Mouse (Mus musculus): ENCODE data around the gene Trabd2b.

The Trabd2b gene

GRCm38 (mm10) chr4:114406355-114407101 is at the start of gene Trabd2b:
Gene Trabd2b, plus strand, starts transcription at chr4:114406724.
- DNase-seq (ENCODE audit: low read depth in 1 of 2, low spot score in 2 of 2): no peak

- no peak for DNase-seq (ENCODE audit: low read depth in 1 of 2, low spot score in 2 of 2)
Observed at GRCm38 (mm10) chr4:114357420-114357819, 49.1 kb upstream of the Trabd2b start.

- no peak for DNase-seq (ENCODE audit: low read depth in 1 of 2, low spot score in 2 of 2)
Observed at GRCm38 (mm10) chr4:114358874-114359273, 47.6 kb upstream of the Trabd2b start.

DNA sequence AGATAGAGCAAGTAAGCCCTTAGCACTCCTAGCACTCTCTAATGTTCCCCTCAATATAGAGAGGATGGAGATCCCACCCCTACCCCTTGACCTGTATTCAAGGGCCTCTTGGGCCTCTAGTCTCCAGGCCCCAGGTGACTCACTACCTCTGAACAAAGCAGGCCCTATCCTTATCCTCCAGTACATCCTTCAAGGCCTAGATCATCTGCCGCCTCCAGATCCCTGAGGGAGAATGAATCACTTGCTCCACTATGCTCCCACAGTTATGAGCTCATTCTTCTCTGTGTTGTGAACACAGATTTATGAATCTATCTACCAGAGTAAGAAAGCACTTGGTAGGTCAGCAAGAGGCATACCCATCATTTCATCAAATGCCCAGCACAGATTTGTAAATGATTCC is 46.7 kb upstream of the Trabd2b start:
- no peak for DNase-seq (ENCODE audit: low read depth in 1 of 2, low spot score in 2 of 2)

DNA sequence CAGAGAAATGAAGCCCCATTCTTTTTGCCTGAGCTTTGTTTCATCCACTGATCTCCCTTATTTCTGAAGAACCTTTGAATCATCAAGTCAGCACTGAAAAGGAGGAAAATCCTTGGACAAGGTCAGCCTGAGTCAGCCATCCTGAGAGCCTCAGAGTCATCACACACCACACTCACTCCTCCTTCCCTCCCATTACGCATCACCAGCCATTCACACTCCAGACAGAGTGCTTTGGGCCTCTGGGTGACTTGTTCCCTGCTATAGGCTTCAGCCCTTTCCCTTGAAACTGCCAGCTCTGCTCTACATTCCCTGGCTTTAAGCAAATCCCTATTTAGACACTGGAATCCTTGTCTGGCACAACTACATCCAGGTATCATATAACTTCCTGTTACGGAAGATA is 45.2 kb upstream of the Trabd2b start:
- DNase-seq (ENCODE audit: low read depth in 1 of 2, low spot score in 2 of 2): no peak

- DNase-seq (ENCODE audit: low read depth in 1 of 2, low spot score in 2 of 2): no peak
Observed at GRCm38 (mm10) chr4:114365000-114365399, 41.5 kb upstream of the Trabd2b start.

DNA sequence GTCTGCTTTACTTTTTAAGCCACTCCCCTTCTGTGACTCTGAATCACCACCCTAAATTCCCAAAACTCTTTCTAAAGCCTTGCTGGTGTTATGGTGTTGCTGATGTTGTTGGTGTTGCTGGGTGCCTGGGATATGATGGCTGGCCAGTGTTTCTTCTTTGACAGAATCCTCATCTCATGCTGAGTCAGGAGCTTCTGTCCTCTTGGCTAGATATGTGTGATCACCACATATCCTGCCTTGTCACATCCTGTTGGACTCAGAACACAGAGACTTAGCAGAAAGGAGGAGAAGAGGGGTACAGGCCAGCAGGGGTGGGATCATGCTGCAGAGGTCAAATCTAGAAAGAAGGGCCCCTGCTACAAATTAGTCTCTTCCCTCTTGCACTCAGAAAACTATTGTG is 40.9 kb upstream of the Trabd2b start:
- no peak for DNase-seq (ENCODE audit: low read depth in 1 of 2, low spot score in 2 of 2)

- DNase-seq (ENCODE audit: low read depth in 1 of 2, low spot score in 2 of 2): no peak
Observed at GRCm38 (mm10) chr4:114367005-114367404, 39.5 kb upstream of the Trabd2b start.

DNA sequence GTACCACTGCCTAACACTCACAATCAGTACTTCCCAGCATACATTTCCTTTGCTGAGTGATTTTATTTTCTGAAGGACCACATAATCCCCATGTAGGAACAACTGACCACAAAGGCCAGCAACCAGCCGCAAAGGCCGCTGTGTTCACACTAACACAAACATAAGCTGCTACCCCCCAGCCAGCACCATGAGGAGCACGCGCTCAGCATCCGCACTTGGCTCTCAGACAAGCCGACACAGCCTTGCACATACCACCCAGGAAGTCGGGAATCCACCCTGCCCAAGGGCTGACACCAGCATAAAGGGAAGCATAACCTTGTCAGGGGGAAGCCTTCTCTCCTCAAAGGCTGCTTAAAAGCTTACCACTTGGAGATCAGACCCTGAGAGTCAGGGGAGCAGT is 38.7 kb upstream of the Trabd2b start:
- no peak for DNase-seq (ENCODE audit: low read depth in 1 of 2, low spot score in 2 of 2)

DNA sequence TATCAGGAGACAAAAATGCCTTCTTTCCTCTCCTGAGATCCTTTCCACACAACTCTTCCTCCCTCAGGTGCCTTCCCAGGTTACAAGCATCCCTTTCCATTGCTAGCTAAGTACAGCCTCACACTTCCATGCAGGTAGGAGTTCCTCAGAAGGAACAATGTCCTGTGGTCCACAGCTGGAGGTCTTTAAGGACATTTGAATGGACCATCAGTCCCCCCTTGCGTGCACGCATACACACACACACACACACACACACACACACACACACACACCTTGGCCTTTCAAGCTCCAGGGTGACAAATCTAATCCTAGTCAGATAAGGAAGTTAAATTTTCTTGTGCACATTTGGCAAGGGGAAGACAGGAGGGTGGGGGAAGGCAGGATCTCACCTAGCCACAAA is 36.9 kb upstream of the Trabd2b start:
- no peak for DNase-seq (ENCODE audit: low read depth in 1 of 2, low spot score in 2 of 2)

- DNase-seq (ENCODE audit: low read depth in 1 of 2, low spot score in 2 of 2): no peak
Observed at GRCm38 (mm10) chr4:114370935-114371715, 35.4 kb upstream of the Trabd2b start.

DNA sequence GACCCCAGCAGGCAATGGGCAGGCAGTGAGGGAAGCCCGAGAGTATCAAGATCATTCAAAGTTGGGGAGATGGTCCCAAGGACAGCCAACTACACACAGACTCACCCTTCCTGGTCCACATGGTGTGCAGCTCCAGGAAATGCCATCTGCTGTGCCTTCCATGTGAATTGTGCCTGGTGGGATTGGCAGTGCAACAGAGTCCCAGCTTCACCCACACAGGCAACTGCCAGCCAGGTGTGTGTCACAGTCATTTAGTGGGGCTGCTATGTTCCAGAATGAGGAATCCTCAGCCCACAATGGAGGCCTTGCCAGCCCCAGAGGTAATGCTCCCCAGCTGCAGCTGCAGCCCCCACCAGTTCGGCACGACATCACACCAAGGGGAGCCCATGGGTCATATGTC is 33.8 kb upstream of the Trabd2b start:
- DNase-seq (ENCODE audit: low read depth in 1 of 2, low spot score in 2 of 2): no peak

DNA sequence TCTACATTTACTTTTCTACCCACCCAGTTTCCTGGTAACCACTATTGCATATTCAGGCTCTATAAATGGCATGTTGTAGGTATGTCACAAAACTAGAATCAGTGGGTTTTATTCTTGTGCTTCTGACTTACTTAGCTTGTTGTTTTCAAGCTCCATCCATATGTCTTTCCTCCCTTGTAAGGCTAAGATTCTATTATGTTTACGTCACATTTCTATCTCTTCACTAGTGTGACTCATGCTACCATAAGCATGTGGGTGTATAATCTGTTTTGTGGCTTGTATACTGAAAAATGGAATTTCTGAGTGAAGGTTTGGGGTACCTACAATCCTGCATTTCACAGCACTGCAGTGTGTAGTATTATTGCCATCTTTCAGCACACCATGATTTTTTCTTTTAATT is 32.2 kb upstream of the Trabd2b start:
- DNase-seq (ENCODE audit: low read depth in 1 of 2, low spot score in 2 of 2): no peak

GRCm38 (mm10) chr4:114377531-114377930 is 29.0 kb upstream of the Trabd2b start:
- no peak for DNase-seq (ENCODE audit: low read depth in 1 of 2, low spot score in 2 of 2)

- no peak for DNase-seq (ENCODE audit: low read depth in 1 of 2, low spot score in 2 of 2)
Observed at GRCm38 (mm10) chr4:114378512-114378911, 28.0 kb upstream of the Trabd2b start.

DNA sequence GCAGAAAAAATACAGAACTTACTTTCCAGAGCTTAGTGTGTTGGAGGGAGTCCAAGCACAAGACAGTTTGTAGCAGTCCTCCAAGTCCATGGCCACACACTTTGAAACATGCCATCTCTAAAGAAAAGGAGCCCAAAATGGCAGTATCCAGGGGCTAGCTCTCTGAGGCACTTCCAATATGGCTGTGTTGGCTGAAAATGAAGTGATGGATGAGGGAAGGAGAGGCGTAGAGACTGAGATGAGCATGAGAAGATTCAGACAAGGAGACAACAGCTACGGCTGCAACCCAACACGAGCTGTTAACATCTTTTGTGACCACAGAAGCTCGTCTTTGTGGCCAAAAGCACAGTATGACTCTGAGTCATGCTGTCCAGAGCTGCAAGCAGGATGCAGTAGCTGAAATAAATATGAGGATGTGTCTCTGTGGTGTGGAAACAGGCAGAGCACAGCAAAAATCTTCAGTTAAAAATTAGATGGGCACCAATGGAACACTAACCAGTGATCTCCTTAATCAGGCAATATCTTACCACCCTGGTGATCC is 27.0 kb upstream of the Trabd2b start:
- DNase-seq (ENCODE audit: low read depth in 1 of 2, low spot score in 2 of 2): no peak

GRCm38 (mm10) chr4:114382627-114383026 is 23.9 kb upstream of the Trabd2b start:
- DNase-seq (ENCODE audit: low read depth in 1 of 2, low spot score in 2 of 2): no peak

GRCm38 (mm10) chr4:114385236-114385635 is 21.3 kb upstream of the Trabd2b start:
- no peak for DNase-seq (ENCODE audit: low read depth in 1 of 2, low spot score in 2 of 2)

DNA sequence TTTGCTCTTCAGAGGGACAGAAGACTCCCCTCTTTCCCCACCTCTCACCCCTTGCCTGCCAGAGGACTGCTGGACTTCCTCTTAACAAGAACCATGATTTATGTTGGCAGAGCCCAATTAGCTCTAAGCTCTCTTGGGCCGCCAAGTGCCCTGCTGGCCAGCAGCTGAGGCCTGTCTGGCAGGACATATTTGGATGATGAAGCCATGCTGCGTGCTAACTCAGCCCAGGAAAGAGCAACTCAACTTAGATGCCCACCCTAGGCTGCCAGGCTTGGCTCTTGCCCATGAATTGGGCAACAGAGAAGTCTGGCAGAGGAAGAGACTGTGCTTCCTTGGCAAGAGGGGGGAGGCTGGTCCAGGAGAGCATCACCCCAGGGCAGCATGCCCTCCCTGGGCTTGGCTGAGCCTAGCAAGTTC is 20.1 kb upstream of the Trabd2b start:
- no peak for DNase-seq (ENCODE audit: low read depth in 1 of 2, low spot score in 2 of 2)

- no peak for DNase-seq (ENCODE audit: low read depth in 1 of 2, low spot score in 2 of 2)
Observed at GRCm38 (mm10) chr4:114387527-114388135, 18.9 kb upstream of the Trabd2b start.

- no peak for DNase-seq (ENCODE audit: low read depth in 1 of 2, low spot score in 2 of 2)
Observed at GRCm38 (mm10) chr4:114388306-114388705, 18.2 kb upstream of the Trabd2b start.

- DNase-seq (ENCODE audit: low read depth in 1 of 2, low spot score in 2 of 2): no peak
Observed at GRCm38 (mm10) chr4:114389653-114390052, 16.9 kb upstream of the Trabd2b start.
